Mouse (Mus musculus): ENCODE measurements at regions not wholly inside any gene's neighbourhood (a gene's known extent, or its start where the extent isn't known, plus 50 kb on each side); places are given as distances from the start of the nearest gene placed in this dataset.

DNA sequence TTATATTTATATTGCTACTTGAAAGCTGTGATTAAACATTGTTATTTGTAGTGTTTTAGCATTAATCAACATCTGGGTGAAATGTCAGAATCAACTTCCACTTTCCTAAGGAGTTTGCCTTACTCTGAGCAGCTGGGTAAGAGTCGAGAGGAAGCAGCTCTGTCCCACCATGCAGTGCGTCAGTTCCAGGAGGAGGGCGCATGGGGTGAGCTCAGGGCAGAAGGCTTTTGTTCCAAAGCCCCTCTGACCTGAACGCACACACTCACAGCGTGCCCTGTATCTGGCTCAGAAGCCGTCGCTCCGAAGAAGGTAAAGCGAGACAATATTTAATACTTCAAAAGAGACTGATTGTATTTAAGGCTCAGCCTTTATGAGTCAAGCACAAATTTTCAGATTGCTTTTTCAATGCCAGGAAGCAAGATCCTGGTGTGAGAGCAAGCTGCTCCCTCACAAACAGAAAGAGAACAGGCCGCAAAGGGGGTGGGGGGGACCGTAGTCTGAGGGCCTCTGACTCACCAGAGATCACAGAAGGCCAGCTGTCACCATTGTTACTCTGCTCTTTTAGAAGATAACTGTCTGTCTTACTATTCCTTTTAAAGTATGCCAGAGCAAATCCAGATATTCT is 143.6 kb upstream of the Adgrl4 start:
- TF ChIP-seq POLR2A (IDR thresholded peaks at IDR 0.05; ENCODE audit: insufficient read depth, low read depth, low read length), result peak; percentile 84
- TF ChIP-seq CTCF (IDR thresholded peaks at IDR 0.05), result no peak

All from heart, adult 2 months (tissue).